Mouse (Mus musculus) forebrain, embryonic 16.5 days (tissue): ENCODE results near the gene R3hdml. TPM values are rescaled to one million over a fixed set of nuclear protein-coding genes. Genes with fewer than 3 reads are reported as not detected.

Experiments
- ATAC-seq: fragments of 200-750 bp; cut with Nextera tagmentation; 2 replicates; pipeline ENCODE4 v1.8.0; 2017; ENCODE audit warnings: mild to moderate bottlenecking, moderate library complexity
- H3K27ac ChIP-seq: fragments of 300-500 bp; sonication (generic); 2 replicates; pipeline ENCODE4 v1.5.1; 2014; ENCODE audit warnings: low read length, control low read depth
- H3K27me3 ChIP-seq: fragments of 300-500 bp; sonication (generic); replicated peaks from 2 replicates; pipeline ENCODE4 v1.6.1; 2014; ENCODE audit warnings: low read length; ENCODE audit not compliant: control insufficient read depth, insufficient read depth
- H3K36me3 ChIP-seq: fragments of 300-500 bp; sonication (generic); 2 replicates; pipeline ENCODE4 v1.6.1; 2014; ENCODE audit not compliant: control insufficient read depth, insufficient read depth
- H3K4me1 ChIP-seq: fragments of 300-500 bp; sonication (generic); replicated peaks from 2 replicates; pipeline ENCODE4 v1.6.1; 2014; ENCODE audit warnings: low read length; ENCODE audit not compliant: control insufficient read depth, insufficient read depth
- H3K4me2 ChIP-seq: fragments of 300-500 bp; sonication (generic); 2 replicates; pipeline ENCODE4 v1.6.1; 2014; ENCODE audit warnings: mild to moderate bottlenecking, low read length, control low read depth
- H3K4me3 ChIP-seq: fragments of 300-500 bp; sonication (generic); replicated peaks from 2 replicates; pipeline ENCODE4 v1.5.1; 2014; ENCODE audit warnings: mild to moderate bottlenecking, low read length, control low read depth
- H3K9ac ChIP-seq: fragments of 300-500 bp; sonication (generic); replicated peaks from 2 replicates; pipeline ENCODE4 v1.6.1; 2014; ENCODE audit warnings: low read depth, low read length, control low read depth
- H3K9me3 ChIP-seq: fragments of 300-500 bp; sonication (generic); 2 replicates; pipeline ENCODE4 v1.6.1; 2016; ENCODE audit warnings: low read length; ENCODE audit not compliant: control insufficient read depth
- WGBS: fragments of 180-500 bp; shearing (Covaris S2); extraction: QIAGEN DNeasy Blood & Tissue Kit; methylation state at CpG from one replicate; pipeline ENCODE4 v1.1.7; 2014; 5-methylcytosine and 5-hydroxymethylcytosine counted together
- polyA plus RNA-seq: library from polyadenylated mRNA; unstranded; fragments of >200 nt; fragmentation: Nextera tagmentation; extraction: Ambion mirVana; gene quantifications from 2 replicates; pipeline ENCODE4 v1.2.1, GENCODE M21; 2015

The R3hdml gene
- polyA plus RNA-seq, 1 experiment from 2014 or later, result not detected

- Histone ChIP-seq H3K27me3 (no peaks in the 10 kb centered on the region), H3K4me2 (no peak overlapping the region), H3K9me3 (no peaks in the 10 kb centered on the region), H3K9ac (no peak overlapping the region), H3K4me3 (no peak overlapping the region), H3K4me1 (no peaks in the 10 kb centered on the region), H3K27ac (no peak overlapping the region), H3K36me3 (no peaks in the 10 kb centered on the region)
- WGBS, result 83% methylated on average over 10 of the region's 10 CpGs
- no peak for ATAC-seq
These were observed 49.6 kb downstream of the R3hdml start for GRCm38 (mm10) chr2:163541568-163542182.

DNA sequence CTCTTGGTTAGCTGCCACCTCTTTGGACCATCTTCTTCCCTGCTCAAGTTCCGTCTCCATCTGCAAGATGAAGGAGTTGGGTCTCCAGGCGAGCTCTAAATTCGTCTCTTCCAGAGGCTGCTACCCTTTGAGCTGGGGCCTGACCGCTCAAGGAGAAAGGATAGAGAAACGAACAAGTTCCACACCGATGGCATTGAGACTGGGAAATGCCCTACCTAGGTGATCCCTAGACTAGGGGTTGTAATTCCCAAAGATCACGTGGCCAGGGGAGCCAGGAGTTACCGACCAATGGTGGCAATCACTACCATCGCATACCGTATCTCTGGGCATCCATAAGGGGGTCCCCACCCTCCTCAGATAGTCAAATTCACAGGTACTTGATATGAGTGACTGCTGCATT is 50.6 kb downstream of the R3hdml start:
- Histone ChIP-seq H3K4me3 (no peak overlapping the region), H3K9me3 (no peaks in the 10 kb centered on the region), H3K27me3 (no peaks in the 10 kb centered on the region), H3K9ac (no peak overlapping the region), H3K4me1 (no peaks in the 10 kb centered on the region), H3K27ac (no peak overlapping the region), H3K36me3 (no peaks in the 10 kb centered on the region), H3K4me2 (no peak overlapping the region)
- ATAC-seq, result no peak
- WGBS, result 89% methylated on average over 10 of the region's 10 CpGs

DNA sequence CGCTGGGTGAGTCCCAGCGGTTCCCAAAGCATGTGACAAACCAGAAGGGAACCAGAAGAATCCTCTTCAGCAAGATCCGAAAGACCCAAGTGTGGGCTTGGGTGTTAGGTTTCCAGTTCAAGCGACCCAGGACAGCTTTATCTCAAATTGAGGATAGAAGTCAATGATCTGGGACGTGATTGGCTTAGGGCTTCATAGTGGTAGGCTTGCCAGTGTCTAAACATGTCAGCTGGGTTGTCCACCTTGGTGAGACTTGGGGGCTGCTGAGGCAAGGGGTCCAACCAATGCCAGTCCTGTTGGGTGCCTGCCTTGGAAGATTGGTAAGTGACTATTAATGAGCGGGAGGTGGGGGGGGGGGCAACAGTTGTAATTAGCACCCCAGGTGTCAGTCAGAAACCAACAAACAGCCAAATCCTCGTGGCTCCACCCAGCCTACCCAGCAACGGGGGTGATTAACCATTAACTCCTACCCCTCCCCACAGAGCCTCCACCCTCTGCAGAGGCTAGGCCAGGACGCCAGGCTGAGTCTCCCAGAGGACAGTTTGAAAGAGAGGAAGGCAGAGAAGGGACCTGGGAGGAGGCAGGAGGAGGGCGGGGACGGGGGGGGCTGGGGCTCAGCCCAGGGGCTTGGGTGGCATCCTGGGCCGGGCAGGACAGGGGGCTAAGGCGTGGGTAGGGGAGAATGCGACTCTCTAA is 54.7 kb downstream of the R3hdml start:
- H3K27me3 ChIP-seq, result no peaks in the 10 kb centered on the region
- no peaks in the 10 kb centered on the region for H3K4me1 ChIP-seq
- ATAC-seq, result no peak
- WGBS, result 76% methylated on average over 14 of the region's 14 CpGs
- H3K9me3 ChIP-seq, result no peaks in the 10 kb centered on the region
- no peak overlapping the region for H3K27ac ChIP-seq
- H3K4me2 ChIP-seq, result no peak overlapping the region
- H3K4me3 ChIP-seq, result no peak overlapping the region
- H3K36me3 ChIP-seq, result no peaks in the 10 kb centered on the region
- H3K9ac ChIP-seq, result no peak overlapping the region

- H3K27me3 ChIP-seq, result no peaks in the 10 kb centered on the region
- H3K9ac ChIP-seq, result no peak overlapping the region
- no peaks in the 10 kb centered on the region for H3K9me3 ChIP-seq
- H3K4me3 ChIP-seq, result no peak overlapping the region
- 78% methylated on average over 5 of the region's 6 CpGs for WGBS
- H3K4me2 ChIP-seq, result no peak overlapping the region
- no peaks in the 10 kb centered on the region for H3K4me1 ChIP-seq
- no peak overlapping the region for H3K27ac ChIP-seq
- H3K36me3 ChIP-seq, result no peaks in the 10 kb centered on the region
- ATAC-seq, result no peak
These were observed 56.7 kb downstream of the R3hdml start for GRCm38 (mm10) chr2:163548822-163549221.

DNA sequence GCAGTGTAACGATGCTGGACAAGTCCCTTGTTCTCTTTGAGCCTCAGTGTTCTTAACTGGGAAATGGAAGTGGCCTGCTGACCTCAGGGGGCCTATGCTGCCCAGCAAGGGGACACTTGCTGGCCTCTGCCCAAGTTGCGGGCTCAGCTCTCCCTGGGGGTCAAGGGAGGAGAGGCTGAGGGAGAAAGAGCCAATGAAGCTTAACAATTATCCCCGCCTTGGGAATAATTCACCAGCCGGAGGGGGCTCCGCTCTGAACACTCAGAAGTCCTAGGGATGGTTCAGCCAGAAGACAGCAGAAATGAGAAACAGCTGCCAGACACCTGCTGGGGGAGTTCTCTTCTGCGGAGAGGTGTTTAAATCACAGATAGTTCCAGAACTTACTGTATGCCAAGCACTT is 57.7 kb downstream of the R3hdml start:
- H3K36me3 ChIP-seq, result no peaks in the 10 kb centered on the region
- 45% methylated on average over 6 of the region's 6 CpGs for WGBS
- no peak overlapping the region for H3K4me2 ChIP-seq
- H3K4me1 ChIP-seq, result no peaks in the 10 kb centered on the region
- H3K27ac ChIP-seq, result no peak overlapping the region
- H3K4me3 ChIP-seq, result no peak overlapping the region
- H3K9ac ChIP-seq, result no peak overlapping the region
- no peaks in the 10 kb centered on the region for H3K27me3 ChIP-seq
- no peak for ATAC-seq
- H3K9me3 ChIP-seq, result no peaks in the 10 kb centered on the region

Other genes with a start within 250 kb of the R3hdml start
- gene Jph2, start 94.3 kb upstream of the R3hdml start, polyA plus RNA-seq, result 0.20 and 0.28 TPM in 2 replicates
- 77.3 and 77.4 TPM in 2 replicates for gene Oser1, start 67.6 kb upstream of the R3hdml start, polyA plus RNA-seq
- gene Gdap1l1, start 53.8 kb upstream of the R3hdml start, polyA plus RNA-seq, result 103 and 124 TPM in 2 replicates
- 13.0 and 15.4 TPM in 2 replicates for gene Fitm2, start 19.7 kb upstream of the R3hdml start, polyA plus RNA-seq
- 0.08 TPM in 1 of 2 replicates, not detected in the other for gene Hnf4a, start 14.5 kb downstream of the R3hdml start, polyA plus RNA-seq
- gene Ttpal, start 110.0 kb downstream of the R3hdml start, polyA plus RNA-seq, result 44.1 and 46.4 TPM in 2 replicates
- gene Serinc3, start 152.8 kb downstream of the R3hdml start, polyA plus RNA-seq, result 31.4 and 34.3 TPM in 2 replicates
- 153 and 159 TPM in 2 replicates for gene Pkig, start 166.1 kb downstream of the R3hdml start, polyA plus RNA-seq